Mouse (Mus musculus): Measurements from ENCODE around the gene Slc25a26.

DNA sequence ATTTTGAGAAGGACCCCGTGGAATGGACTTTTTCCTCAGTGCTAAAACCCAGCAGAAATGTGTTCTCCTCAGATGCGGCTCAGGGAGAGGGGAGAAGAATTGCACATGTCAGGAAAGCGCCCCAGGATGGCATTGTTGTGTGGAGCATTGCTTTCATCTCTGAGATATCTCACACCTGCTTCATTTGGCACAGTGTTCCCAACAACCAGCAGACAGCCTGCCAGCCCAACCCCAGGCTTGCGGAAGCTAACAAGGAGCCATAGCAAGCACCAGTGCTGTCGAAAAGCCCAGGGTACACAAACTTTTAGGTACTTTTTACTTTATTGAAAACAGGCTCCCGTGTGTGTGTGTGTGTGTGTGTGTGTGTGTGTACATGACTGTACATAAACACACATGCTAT lies 50.2 kb downstream of the Slc25a26 start:
- TF ChIP-seq CTCF (conservative IDR thresholded peaks at IDR 0.05; ENCODE audit: low read length), result no peak
- TF ChIP-seq POU5F1 (IDR thresholded peaks at IDR 0.05; ENCODE audit: borderline replicate concordance, low read length), result no peak
- TF ChIP-seq NANOG (IDR thresholded peaks at IDR 0.05; ENCODE audit: borderline replicate concordance, low read length), result no peak
